Mouse (Mus musculus) kidney, embryonic 15.5 days (tissue): ENCODE measurements around the gene Slc22a15. TPM values are rescaled to one million over a fixed set of nuclear protein-coding genes. Genes with fewer than 3 reads are reported as not detected.

Experiments
- ATAC-seq: fragments of 200-750 bp; cut with Nextera tagmentation; replicated peaks from 2 replicates; pipeline ENCODE4 v1.8.0; 2017; ENCODE audit warnings: moderate TSS enrichment; ENCODE audit not compliant: low FRiP score
- H3K27ac ChIP-seq: fragments of 300-500 bp; sonication (generic); 2 replicates; pipeline ENCODE4 v1.5.1; 2015; ENCODE audit warnings: mild to moderate bottlenecking, inconsistent platforms
- H3K27me3 ChIP-seq: fragments of 300-500 bp; sonication (generic); 2 replicates; pipeline ENCODE4 v1.6.1; 2015; ENCODE audit warnings: inconsistent platforms
- H3K36me3 ChIP-seq: fragments of 300-500 bp; sonication (generic); 2 replicates; pipeline ENCODE4 v1.6.1; 2015; ENCODE audit warnings: inconsistent platforms
- H3K4me1 ChIP-seq: fragments of 300-500 bp; sonication (generic); 2 replicates; pipeline ENCODE4 v1.6.1; 2015; ENCODE audit warnings: inconsistent platforms
- H3K4me2 ChIP-seq: fragments of 300-500 bp; sonication (generic); 2 replicates; pipeline ENCODE4 v1.6.1; 2015; ENCODE audit warnings: moderate library complexity, mild to moderate bottlenecking, inconsistent platforms
- H3K4me3 ChIP-seq: fragments of 300-500 bp; sonication (generic); replicated peaks from 2 replicates; pipeline ENCODE4 v1.5.1; 2015; ENCODE audit warnings: mild to moderate bottlenecking, inconsistent platforms
- H3K9ac ChIP-seq: fragments of 300-500 bp; sonication (generic); 2 replicates; pipeline ENCODE4 v1.6.1; 2015; ENCODE audit warnings: mild to moderate bottlenecking, inconsistent platforms
- H3K9me3 ChIP-seq: fragments of 300-500 bp; sonication (generic); replicated peaks from 2 replicates; pipeline ENCODE4 v1.6.1; 2016; ENCODE audit warnings: inconsistent platforms
- WGBS: fragments of 180-500 bp; shearing (Covaris S2); methylation state at CpG from one replicate; pipeline ENCODE4 v1.1.7; 2015; ENCODE audit warnings: mixed read lengths; 5-methylcytosine and 5-hydroxymethylcytosine counted together
- polyA plus RNA-seq: library from polyadenylated mRNA; unstranded; fragments of >200 nt; fragmentation: Nextera tagmentation; extraction: Ambion mirVana; gene quantifications from 2 replicates; pipeline ENCODE4 v1.2.1, GENCODE M21; 2015

The Slc22a15 gene
- polyA plus RNA-seq, 1 experiment from 2014 or later = 3.1 TPM

DNA sequence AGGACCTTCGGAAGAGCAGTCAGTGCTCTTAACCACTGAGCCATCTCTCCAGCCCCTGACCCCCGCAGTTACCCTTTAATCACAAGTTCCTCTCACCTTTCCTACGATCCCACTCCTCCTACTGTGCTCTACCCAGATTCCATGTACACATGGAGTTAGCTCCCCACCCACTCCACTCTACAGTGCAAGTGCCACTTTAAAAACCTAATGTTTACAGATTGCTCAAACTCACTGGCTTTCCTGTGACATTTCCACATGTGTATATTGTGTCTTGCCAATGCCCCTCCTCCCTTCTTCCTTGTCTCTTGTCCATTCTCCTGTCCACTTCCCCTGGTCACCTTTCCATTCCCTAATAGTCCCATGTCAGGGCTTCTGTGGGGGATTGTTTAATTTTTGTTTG is 15.6 kb upstream of the Slc22a15 start:
- Histone ChIP-seq H3K27ac (no peak overlapping the region), H3K27me3 (no peaks in the 10 kb centered on the region), H3K4me2 (no peak overlapping the region), H3K4me1 (no peaks in the 10 kb centered on the region), H3K9me3 (no peaks in the 10 kb centered on the region), H3K9ac (no peak overlapping the region), H3K4me3 (no peak overlapping the region), H3K36me3 (no peaks in the 10 kb centered on the region)
- no peak for ATAC-seq
- 71% methylated on average over 3 of the region's 3 CpGs for WGBS

DNA sequence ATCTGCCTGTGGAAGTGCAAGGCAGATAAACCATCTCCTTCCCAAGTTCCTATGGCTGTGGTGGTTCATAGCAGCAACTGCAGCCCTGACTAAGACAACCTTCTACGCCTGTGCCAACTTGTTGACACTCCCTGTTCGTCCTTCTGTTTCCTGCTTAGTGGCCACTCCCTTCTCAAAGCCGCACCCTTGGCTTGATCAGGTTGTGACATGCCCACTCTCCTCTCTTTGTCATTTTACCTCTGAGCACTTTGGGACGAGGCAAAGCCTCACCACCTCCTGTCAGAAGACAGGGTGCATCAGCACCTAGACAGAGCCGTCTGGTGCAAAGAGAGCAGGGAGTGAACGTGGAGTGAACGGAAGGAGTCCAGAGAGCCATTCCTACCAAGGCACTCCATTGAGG is 14.9 kb upstream of the Slc22a15 start:
- H3K4me3 ChIP-seq = no peak overlapping the region
- no peak overlapping the region for H3K27ac ChIP-seq
- no peaks in the 10 kb centered on the region for H3K9me3 ChIP-seq
- no peak for ATAC-seq
- H3K4me1 ChIP-seq = no peaks in the 10 kb centered on the region
- 60% methylated on average over 7 of the region's 7 CpGs for WGBS
- no peak overlapping the region for H3K4me2 ChIP-seq
- no peak overlapping the region for H3K9ac ChIP-seq
- H3K36me3 ChIP-seq = no peaks in the 10 kb centered on the region
- H3K27me3 ChIP-seq = no peaks in the 10 kb centered on the region

DNA sequence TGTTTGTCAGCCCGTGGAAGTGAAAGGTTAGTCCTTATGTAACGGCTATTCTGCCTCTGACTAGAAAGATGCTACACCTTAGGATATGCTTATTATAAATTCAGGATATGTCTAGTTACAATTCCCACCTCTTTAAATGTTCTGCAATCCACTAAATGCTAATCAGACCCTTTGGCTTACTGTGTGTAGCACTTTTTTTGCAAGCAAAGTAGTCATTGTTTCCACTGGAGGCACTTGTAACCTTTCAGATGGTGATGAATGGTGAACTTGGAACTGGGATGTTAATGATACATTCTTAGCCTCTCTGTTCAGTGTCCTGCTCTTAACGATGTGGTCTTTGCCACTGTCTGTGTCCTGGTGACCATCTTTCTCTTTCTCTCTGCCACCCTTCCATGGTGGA is 12.1 kb upstream of the Slc22a15 start:
- WGBS = 67% methylated on average over 3 of the region's 3 CpGs
- Histone ChIP-seq H3K9me3 (no peaks in the 10 kb centered on the region), H3K4me2 (no peak overlapping the region), H3K27ac (no peak overlapping the region), H3K36me3 (no peaks in the 10 kb centered on the region), H3K4me3 (no peak overlapping the region), H3K9ac (no peak overlapping the region), H3K4me1 (0 out of 2 replicates have a peak, but pooled peaks cover 5% of the 10 kb centered on the region), H3K27me3 (no peaks in the 10 kb centered on the region)
- no peak for ATAC-seq

DNA sequence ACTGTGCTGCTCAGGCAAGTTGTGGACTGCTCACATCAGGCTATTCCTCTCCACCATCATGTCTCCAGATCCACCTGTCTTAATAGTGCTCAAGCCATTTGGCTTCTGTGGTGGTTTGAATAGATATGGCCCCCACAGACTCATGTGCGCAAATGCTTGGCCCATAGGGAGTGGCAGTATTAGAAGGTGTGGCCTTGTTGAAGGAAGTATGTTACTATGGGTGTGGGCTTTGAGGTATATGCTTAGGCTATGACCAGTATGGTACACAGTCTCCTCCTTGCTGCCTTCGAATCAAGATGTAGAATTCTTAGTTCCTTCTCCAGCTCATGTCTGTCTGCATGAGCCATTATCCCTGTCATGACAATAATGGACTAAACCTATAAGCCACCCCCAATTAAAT is 9.6 kb upstream of the Slc22a15 start:
- H3K4me3 ChIP-seq = no peak overlapping the region
- no peaks in the 10 kb centered on the region for H3K27me3 ChIP-seq
- ATAC-seq = no peak
- H3K27ac ChIP-seq = no peak overlapping the region
- H3K9ac ChIP-seq = no peak overlapping the region
- no peak overlapping the region for H3K4me2 ChIP-seq
- no peaks in the 10 kb centered on the region for H3K9me3 ChIP-seq
- H3K4me1 ChIP-seq = 0 out of 2 replicates have a peak, but pooled peaks cover 5% of the 10 kb centered on the region
- no peaks in the 10 kb centered on the region for H3K36me3 ChIP-seq
- 88% methylated on average over 2 of the region's 2 CpGs for WGBS

DNA sequence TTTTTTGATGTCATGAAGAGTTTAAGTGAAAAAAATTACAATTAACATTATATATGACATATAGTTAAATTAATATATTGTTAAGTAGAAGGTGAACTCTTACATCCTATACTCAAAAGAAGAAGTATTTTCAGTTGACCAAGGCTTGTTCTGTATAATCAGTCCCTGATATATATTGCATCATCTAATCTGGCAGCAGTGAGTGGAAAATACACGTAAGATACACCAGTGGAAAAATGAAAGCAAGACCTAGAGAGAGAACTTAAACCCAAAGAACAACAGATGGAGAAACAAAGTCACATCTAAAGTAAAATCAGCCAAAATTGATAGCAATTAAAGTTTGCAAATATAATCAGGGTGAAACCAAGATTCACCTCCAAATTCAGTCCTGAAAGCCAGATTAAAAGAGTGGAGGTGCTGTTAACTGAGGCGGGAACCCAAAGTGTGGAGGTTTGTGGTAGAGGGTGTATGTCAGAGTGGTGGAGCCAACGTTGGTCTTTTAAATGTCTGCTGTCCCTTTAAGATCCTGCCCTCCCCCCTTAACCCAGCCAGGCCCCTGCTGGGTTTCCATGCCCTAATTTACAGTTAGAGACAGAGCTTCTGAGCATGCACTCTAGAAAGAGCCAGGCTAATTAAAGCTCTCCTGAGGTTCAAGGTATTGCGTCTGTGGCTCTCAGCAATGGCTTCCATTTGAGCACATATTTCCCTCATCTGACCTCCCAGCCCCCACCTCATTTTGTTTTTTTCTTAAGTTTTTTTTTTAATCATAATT is 5.0 kb upstream of the Slc22a15 start:
- H3K9me3 ChIP-seq = no peaks in the 10 kb centered on the region
- H3K27me3 ChIP-seq = no peaks in the 10 kb centered on the region
- H3K4me2 ChIP-seq = no peak overlapping the region
- H3K36me3 ChIP-seq = no peaks in the 10 kb centered on the region
- H3K4me1 ChIP-seq = peaks cover 19% of the 10 kb centered on the region
- no peak overlapping the region for H3K4me3 ChIP-seq
- WGBS = 54% methylated on average over 4 of the region's 4 CpGs
- no peak for ATAC-seq
- no peak overlapping the region for H3K27ac ChIP-seq
- no peak overlapping the region for H3K9ac ChIP-seq

DNA sequence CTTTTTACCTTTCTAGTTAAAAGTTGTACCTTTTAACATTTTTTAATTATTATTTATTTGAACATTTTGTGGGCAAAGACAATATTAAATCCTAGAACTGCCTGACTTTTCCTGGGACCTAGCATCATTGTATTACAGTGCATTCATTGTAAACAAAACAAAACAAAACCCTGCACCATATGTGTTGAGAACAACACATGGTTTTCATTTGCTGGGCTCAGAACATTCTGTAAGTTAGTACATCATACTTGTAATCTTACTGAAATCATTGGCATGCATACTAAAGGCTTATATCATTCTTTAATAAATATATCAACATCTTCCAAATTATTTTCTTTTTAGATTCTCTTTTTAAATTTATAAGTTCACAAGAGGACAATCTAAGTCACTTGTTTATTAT is 2.4 kb upstream of the Slc22a15 start:
- H3K4me3 ChIP-seq = no peak overlapping the region
- H3K36me3 ChIP-seq = no peaks in the 10 kb centered on the region
- no peak overlapping the region for H3K27ac ChIP-seq
- no peaks in the 10 kb centered on the region for H3K27me3 ChIP-seq
- H3K4me1 ChIP-seq = peaks cover 30% of the 10 kb centered on the region
- H3K4me2 ChIP-seq = no peak overlapping the region
- H3K9me3 ChIP-seq = no peaks in the 10 kb centered on the region
- no peak overlapping the region for H3K9ac ChIP-seq
- no peak for ATAC-seq

DNA sequence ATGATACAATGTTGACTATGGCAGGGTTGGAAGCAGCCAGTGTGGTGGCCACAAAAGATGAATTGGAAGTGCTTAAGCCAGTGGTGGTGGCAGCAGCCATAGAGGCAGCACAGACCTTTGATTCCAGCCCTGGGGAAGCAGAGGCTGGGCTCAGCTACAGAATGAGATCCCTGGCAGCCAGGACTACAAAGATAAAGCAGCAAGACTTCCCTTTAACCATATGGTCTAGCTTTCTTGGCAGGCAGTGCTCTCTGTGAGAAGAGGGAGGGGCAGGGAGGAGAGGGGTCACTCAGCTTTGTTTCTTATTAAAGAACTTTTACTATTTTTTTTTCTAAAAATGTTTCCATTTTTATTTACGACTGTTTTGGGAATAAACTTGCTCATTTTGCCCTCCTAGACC is 1.4 kb upstream of the Slc22a15 start:
- Histone ChIP-seq H3K4me2 (no peak overlapping the region), H3K4me3 (no peak overlapping the region), H3K4me1 (peaks cover 30% of the 10 kb centered on the region), H3K27me3 (no peaks in the 10 kb centered on the region), H3K9ac (no peak overlapping the region), H3K27ac (peak overlapping the region; percentile 51; the same call in 1 of the 2 replicates), H3K36me3 (0 out of 2 replicates have a peak, but pooled peaks cover 3% of the 10 kb centered on the region), H3K9me3 (no peaks in the 10 kb centered on the region)
- WGBS = 56% methylated on average over 1 of the region's 1 CpGs
- ATAC-seq = no peak

DNA sequence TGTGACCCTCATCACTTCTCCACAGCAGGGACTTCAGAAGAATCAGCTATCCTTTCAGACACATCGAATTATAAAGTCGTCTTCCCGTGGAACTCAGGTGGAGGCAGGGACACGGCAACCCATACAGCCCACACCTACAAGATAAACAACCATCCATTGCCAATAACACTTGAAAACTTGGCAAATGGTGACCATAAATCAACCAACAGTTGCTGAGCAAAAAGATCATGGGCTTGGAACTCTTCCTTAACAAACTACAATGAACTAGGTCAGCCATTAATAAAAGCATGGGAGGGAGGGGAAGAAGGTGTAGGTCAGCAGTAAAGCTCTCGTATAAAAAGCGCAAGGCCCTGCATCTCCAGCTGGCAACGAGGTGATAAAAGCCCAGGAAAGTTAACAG is 1.9 kb downstream of the Slc22a15 start:
- Histone ChIP-seq H3K4me3 (no peak overlapping the region), H3K36me3 (0 out of 2 replicates have a peak, but pooled peaks cover 3% of the 10 kb centered on the region), H3K4me1 (peaks cover 30% of the 10 kb centered on the region), H3K27me3 (no peaks in the 10 kb centered on the region), H3K9ac (no peak overlapping the region), H3K27ac (no peak overlapping the region), H3K9me3 (no peaks in the 10 kb centered on the region), H3K4me2 (no peak overlapping the region)
- WGBS = 48% methylated on average over 7 of the region's 7 CpGs
- ATAC-seq = no peak

DNA sequence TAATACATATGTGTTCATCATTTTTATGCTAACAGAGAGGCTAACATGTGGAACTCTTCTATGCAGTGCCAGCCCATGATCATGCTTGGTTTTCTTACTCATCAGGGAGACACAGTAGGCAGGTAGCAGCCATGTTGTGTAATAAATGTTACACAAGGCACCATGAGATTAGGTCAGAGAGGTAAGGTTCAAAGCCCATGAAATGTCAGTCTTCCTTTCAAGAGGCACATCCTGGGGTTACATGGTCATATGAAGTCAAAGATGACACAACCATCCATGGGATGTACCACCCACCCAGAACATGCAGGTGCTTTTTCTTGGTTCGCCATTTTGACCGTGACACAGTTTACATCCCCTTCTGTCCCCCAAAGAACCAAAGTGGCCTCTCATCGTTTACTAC is 5.7 kb downstream of the Slc22a15 start:
- Histone ChIP-seq H3K4me3 (no peak overlapping the region), H3K9me3 (no peaks in the 10 kb centered on the region), H3K27me3 (no peaks in the 10 kb centered on the region), H3K36me3 (peaks cover 3% of the 10 kb centered on the region; the same call in 1 of the 2 replicates), H3K9ac (no peak overlapping the region), H3K4me2 (no peak overlapping the region), H3K4me1 (peaks cover 12% of the 10 kb centered on the region), H3K27ac (no peak overlapping the region)
- WGBS = 95% methylated on average over 3 of the region's 3 CpGs
- no peak for ATAC-seq

DNA sequence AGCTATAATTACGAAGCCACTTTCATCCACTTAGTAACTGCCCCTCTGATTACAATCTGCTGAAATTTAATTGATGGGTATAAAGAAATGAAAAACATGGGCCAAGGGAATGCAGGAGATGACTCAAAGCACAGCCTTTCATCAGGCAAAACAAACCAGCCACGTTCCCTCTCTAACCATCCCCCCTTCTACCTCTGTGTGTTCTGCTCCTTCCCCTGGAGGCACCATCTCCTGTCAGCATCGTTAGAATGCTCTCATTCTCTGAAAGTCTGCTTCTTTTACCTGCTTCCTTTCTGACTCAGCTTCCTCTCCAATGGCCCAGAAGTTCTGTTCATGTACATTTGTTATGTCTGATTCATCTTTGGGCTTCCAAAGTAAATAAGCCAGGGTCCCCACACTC is 6.6 kb downstream of the Slc22a15 start:
- no peak overlapping the region for H3K9ac ChIP-seq
- H3K27ac ChIP-seq = no peak overlapping the region
- H3K4me3 ChIP-seq = no peak overlapping the region
- H3K36me3 ChIP-seq = peaks cover 3% of the 10 kb centered on the region; the same call in 1 of the 2 replicates
- H3K27me3 ChIP-seq = no peaks in the 10 kb centered on the region
- no peaks in the 10 kb centered on the region for H3K9me3 ChIP-seq
- WGBS = 32% methylated on average over 3 of the region's 3 CpGs
- ATAC-seq = no peak
- H3K4me2 ChIP-seq = no peak overlapping the region
- H3K4me1 ChIP-seq = peaks cover 3% of the 10 kb centered on the region; the same call in 1 of the 2 replicates

DNA sequence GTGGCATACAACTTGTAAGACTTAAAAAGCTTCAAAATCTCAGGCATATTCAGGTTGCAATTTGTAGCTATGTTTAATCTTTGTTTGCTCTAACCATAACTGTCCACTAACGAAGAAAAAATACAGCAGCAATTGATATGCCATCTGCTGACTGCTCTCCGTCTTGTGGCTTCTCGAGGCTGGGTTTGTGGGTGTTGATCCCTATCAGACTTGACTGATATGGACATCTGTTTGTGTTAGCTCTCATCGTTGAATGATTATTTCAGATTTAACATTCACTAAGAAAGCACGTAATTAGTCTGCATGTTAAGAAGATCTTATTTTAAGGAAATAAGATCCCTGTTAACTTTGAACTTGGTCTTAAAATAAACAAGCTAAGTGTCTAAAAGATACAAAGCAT is 7.7 kb downstream of the Slc22a15 start:
- Histone ChIP-seq H3K4me2 (no peak overlapping the region), H3K27me3 (no peaks in the 10 kb centered on the region), H3K27ac (no peak overlapping the region), H3K4me1 (no peaks in the 10 kb centered on the region), H3K9me3 (no peaks in the 10 kb centered on the region), H3K36me3 (peaks cover 3% of the 10 kb centered on the region; the same call in 1 of the 2 replicates), H3K4me3 (no peak overlapping the region), H3K9ac (no peak overlapping the region)
- ATAC-seq = no peak
- WGBS = 77% methylated on average over 5 of the region's 5 CpGs

DNA sequence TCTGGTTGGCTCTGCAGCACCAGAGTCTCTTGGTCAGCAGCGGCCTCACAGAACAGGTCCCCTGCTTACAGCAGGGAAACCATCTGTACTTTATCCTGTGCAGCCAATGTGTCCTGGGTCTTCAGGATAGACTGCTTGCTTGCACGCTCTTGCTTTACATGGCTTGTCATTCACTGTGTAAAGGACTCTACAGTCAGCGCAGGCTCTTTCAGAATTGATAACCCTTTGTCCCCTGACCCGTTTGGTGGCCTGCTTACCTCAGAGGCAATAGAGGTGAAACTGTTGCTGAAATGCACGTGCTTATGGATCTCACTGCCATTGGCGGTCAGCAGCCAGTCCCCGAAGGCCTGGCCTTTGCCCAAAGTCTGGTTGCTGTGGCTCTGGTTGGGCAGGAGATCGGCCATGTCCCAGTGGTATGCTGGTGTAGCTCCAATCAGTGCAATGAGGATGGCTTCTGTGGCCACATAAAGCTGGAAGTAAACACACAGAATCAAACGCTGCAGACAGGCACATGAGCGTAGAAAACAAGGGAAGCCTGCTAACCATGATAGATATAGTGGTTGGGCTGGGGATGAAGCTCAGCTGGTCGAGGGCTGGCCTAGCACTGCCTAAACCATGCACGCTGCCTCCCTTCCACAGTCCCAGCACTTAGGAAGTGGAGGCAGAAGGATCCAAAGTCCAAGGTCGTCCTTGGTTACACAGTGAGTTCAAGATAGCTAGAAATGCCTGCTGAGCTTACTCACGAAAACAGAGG is 9.0 kb downstream of the Slc22a15 start:
- Histone ChIP-seq H3K9me3 (no peaks in the 10 kb centered on the region), H3K36me3 (no peaks in the 10 kb centered on the region; the same call in 1 of the 2 replicates), H3K4me2 (no peak overlapping the region), H3K27me3 (no peaks in the 10 kb centered on the region), H3K27ac (no peak overlapping the region), H3K4me1 (no peaks in the 10 kb centered on the region), H3K4me3 (no peak overlapping the region), H3K9ac (no peak overlapping the region)
- 81% methylated on average over 14 of the region's 14 CpGs for WGBS
- ATAC-seq = no peak
